Mouse (Mus musculus) brain, embryonic 18.5 days (tissue): ENCODE measurements around the gene Gng4.
"Not testable (repeated sequence)": the region's sequence is repeated elsewhere in the genome, so short reads cannot be mapped to it uniquely, and the experiment has no call there.

Experiments used
- DNase-seq: peaks from one replicate; pipeline ENCODE4 v3.0.0-alpha.2; 2012; ENCODE audit warnings: low read depth, low spot score

Gng4 gene

GRCm38 (mm10) chr13:13783894-13784419, at the start of gene Gng4:
Gene Gng4, plus strand, starts transcription at chr13:13784059.
- no peak for DNase-seq

GRCm38 (mm10) chr13:13739232-13739631, 44.6 kb upstream of the Gng4 start:
- no peak for DNase-seq

GRCm38 (mm10) chr13:13745911-13746310, 37.9 kb upstream of the Gng4 start:
- no peak for DNase-seq

- no peak for DNase-seq
Observed at GRCm38 (mm10) chr13:13775778-13776494, 7.9 kb upstream of the Gng4 start.

- DNase-seq = no peak
Observed at GRCm38 (mm10) chr13:13777052-13777451, 6.8 kb upstream of the Gng4 start.

GRCm38 (mm10) chr13:13777696-13778095, 6.2 kb upstream of the Gng4 start:
- no peak for DNase-seq

GRCm38 (mm10) chr13:13778837-13779458, 4.9 kb upstream of the Gng4 start:
- no peak for DNase-seq

- DNase-seq = no peak
Observed at GRCm38 (mm10) chr13:13780271-13780670, 3.6 kb upstream of the Gng4 start.

GRCm38 (mm10) chr13:13781026-13781425, 2.8 kb upstream of the Gng4 start:
- no peak for DNase-seq

- no peak for DNase-seq
Observed at GRCm38 (mm10) chr13:13783296-13783695, 563 bp upstream of the Gng4 start.

- no peak for DNase-seq
Observed at GRCm38 (mm10) chr13:13784420-13784936, 619 bp downstream of the Gng4 start.

- DNase-seq = no peak
Observed at GRCm38 (mm10) chr13:13784981-13785783, 1.3 kb downstream of the Gng4 start.

- DNase-seq = no peak
Observed at GRCm38 (mm10) chr13:13786971-13787370, 3.1 kb downstream of the Gng4 start.

- no peak for DNase-seq
Observed at GRCm38 (mm10) chr13:13788070-13788469, 4.2 kb downstream of the Gng4 start.

GRCm38 (mm10) chr13:13791981-13792380, 8.1 kb downstream of the Gng4 start:
- no peak for DNase-seq

- DNase-seq = no peak
Observed at GRCm38 (mm10) chr13:13795166-13795832, 11.4 kb downstream of the Gng4 start.

GRCm38 (mm10) chr13:13796082-13796481, 12.2 kb downstream of the Gng4 start:
- no peak for DNase-seq

GRCm38 (mm10) chr13:13797816-13798215, 14.0 kb downstream of the Gng4 start:
- DNase-seq = not testable (repeated sequence)

- no peak for DNase-seq
Observed at GRCm38 (mm10) chr13:13798775-13799174, 14.9 kb downstream of the Gng4 start.

GRCm38 (mm10) chr13:13808337-13809132, 24.7 kb downstream of the Gng4 start:
- DNase-seq = no peak

GRCm38 (mm10) chr13:13810885-13811284, 27.0 kb downstream of the Gng4 start:
- no peak for DNase-seq
